Mouse (Mus musculus): ENCODE results near the gene B4galnt1. TPM values are rescaled to one million over a fixed set of nuclear protein-coding genes. Genes with fewer than 3 reads are reported as not detected.
"Not testable (repeated sequence)": the region's sequence is repeated elsewhere in the genome, so short reads cannot be mapped to it uniquely, and the experiment has no call there.

B4galnt1 gene
- total and polyA plus RNA-seq, 2 experiments from 2014 or later: 88.6 to 134 TPM

DNA sequence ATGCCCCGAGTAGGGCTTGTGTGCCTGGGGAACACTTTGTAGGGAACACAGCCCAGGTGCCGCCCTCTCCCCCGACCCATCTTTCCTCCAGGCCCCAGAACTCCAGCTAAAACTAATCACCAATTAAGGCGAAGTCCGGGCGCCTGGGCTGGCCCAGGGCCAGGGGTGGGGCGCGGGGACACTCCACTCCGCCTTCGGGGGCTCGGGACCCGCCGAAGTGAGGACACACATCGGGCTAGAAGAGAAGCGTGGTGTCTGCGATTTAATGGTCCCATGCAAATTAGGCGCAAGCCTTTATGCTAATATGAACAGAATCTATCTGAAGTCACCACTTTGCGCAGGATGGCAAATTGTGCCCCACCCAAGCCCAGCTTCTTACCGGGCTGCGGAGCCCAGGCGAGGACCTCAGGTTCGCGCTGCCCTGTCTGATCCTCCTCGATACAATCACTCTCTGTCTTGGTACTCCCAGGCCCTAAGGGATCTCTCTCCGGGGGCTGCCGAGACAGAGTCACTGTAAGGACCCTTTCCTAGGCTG, 24.2 kb downstream of the B4galnt1 start:
- Histone ChIP-seq H3K4me3 (ENCODE audit: low read depth, low read length) (peak overlapping the region; percentile 66), H3K4me2 (ENCODE audit: low read depth, low read length, poor library complexity, severe bottlenecking) (peak overlapping the region; percentile 98), H3K9ac (replicated peaks; ENCODE audit: low read length, poor library complexity, severe bottlenecking) (peak overlapping the region; percentile 84), H3K27me3 (ENCODE audit: insufficient read depth, low read length) (no peaks in the 10 kb centered on the region), H3K4me1 (ENCODE audit: insufficient read depth, low read length) (peaks cover 3% of the 10 kb centered on the region; the same call in 1 of the 2 replicates), H3K36me3 (ENCODE audit: insufficient read depth, low read length) (peaks cover 23% of the 10 kb centered on the region), H3K27ac (ENCODE audit: low read depth, low read length) (0 out of 2 replicates have a peak overlapping the region, but pooled peaks have one; percentile 18), H3K9me3 (ENCODE audit: low read length) (no peaks in the 10 kb centered on the region)
- no peak for TF ChIP-seq CTCF (IDR thresholded peaks at IDR 0.05)
- DNase-seq (ENCODE audit: low spot score) (no peak), ATAC-seq (ENCODE audit: low FRiP score) (no peak)
- 6% methylated on average over 26 of the region's 26 CpGs for WGBS

GRCm38 (mm10) chr10:127189651-127190381, 24.8 kb downstream of the B4galnt1 start, which contains the start of gene Arhgef25:
Gene Arhgef25, minus strand, starts transcription at chr10:127190083.
- DNase-seq (ENCODE audit: low spot score) (no peak), ATAC-seq (ENCODE audit: low FRiP score) (no peak)
- peaks cover 23% of the 10 kb centered on the region for H3K36me3 ChIP-seq (ENCODE audit: insufficient read depth, low read length)
- peak within 1 kb of the TSS; percentile 66 for H3K4me3 ChIP-seq (ENCODE audit: low read depth, low read length)
- H3K9ac ChIP-seq (replicated peaks; ENCODE audit: low read length, poor library complexity, severe bottlenecking): peak within 1 kb of the TSS; percentile 84
- peaks cover 3% of the 10 kb centered on the region; the same call in 1 of the 2 replicates for H3K4me1 ChIP-seq (ENCODE audit: insufficient read depth, low read length)
- no peak for TF ChIP-seq CTCF (IDR thresholded peaks at IDR 0.05)
- 9% methylated on average over 34 of the region's 35 CpGs for WGBS
- H3K9me3 ChIP-seq (ENCODE audit: low read length): no peaks in the 10 kb centered on the region
- peak within 1 kb of the TSS; percentile 18; the same call in 1 of the 2 replicates for H3K27ac ChIP-seq (ENCODE audit: low read depth, low read length)
- no peaks in the 10 kb centered on the region for H3K27me3 ChIP-seq (ENCODE audit: insufficient read depth, low read length)
- H3K4me2 ChIP-seq (ENCODE audit: low read depth, low read length, poor library complexity, severe bottlenecking): peak within 1 kb of the TSS; percentile 98

GRCm38 (mm10) chr10:127190398-127191190, 25.6 kb downstream of the B4galnt1 start:
- Histone ChIP-seq H3K9ac (replicated peaks; ENCODE audit: low read length, poor library complexity, severe bottlenecking) (no peak overlapping the region), H3K4me3 (ENCODE audit: low read depth, low read length) (no peak overlapping the region), H3K9me3 (ENCODE audit: low read length) (no peaks in the 10 kb centered on the region), H3K27me3 (ENCODE audit: insufficient read depth, low read length) (no peaks in the 10 kb centered on the region), H3K4me2 (ENCODE audit: low read depth, low read length, poor library complexity, severe bottlenecking) (no peak overlapping the region), H3K27ac (ENCODE audit: low read depth, low read length) (no peak overlapping the region), H3K36me3 (ENCODE audit: insufficient read depth, low read length) (peaks cover 23% of the 10 kb centered on the region), H3K4me1 (ENCODE audit: insufficient read depth, low read length) (peaks cover 3% of the 10 kb centered on the region; the same call in 1 of the 2 replicates)
- no peak for ATAC-seq (ENCODE audit: low FRiP score)
- no peak for TF ChIP-seq CTCF (IDR thresholded peaks at IDR 0.05)
- 38% methylated on average over 13 of the region's 14 CpGs for WGBS
- no peak for DNase-seq (ENCODE audit: low spot score)

GRCm38 (mm10) chr10:127191191-127192056, 26.4 kb downstream of the B4galnt1 start:
- H3K36me3 ChIP-seq (ENCODE audit: insufficient read depth, low read length): peaks cover 23% of the 10 kb centered on the region
- H3K4me3 ChIP-seq (ENCODE audit: low read depth, low read length): no peak overlapping the region
- no peak for DNase-seq (ENCODE audit: low spot score)
- H3K27ac ChIP-seq (ENCODE audit: low read depth, low read length): no peak overlapping the region
- no peak for TF ChIP-seq CTCF (IDR thresholded peaks at IDR 0.05)
- H3K27me3 ChIP-seq (ENCODE audit: insufficient read depth, low read length): no peaks in the 10 kb centered on the region
- 72% methylated on average over 19 of the region's 19 CpGs for WGBS
- peaks cover 5% of the 10 kb centered on the region; the same call in 1 of the 2 replicates for H3K4me1 ChIP-seq (ENCODE audit: insufficient read depth, low read length)
- no peak overlapping the region for H3K4me2 ChIP-seq (ENCODE audit: low read depth, low read length, poor library complexity, severe bottlenecking)
- ATAC-seq (ENCODE audit: low FRiP score): no peak
- H3K9ac ChIP-seq (replicated peaks; ENCODE audit: low read length, poor library complexity, severe bottlenecking): no peak overlapping the region
- no peaks in the 10 kb centered on the region for H3K9me3 ChIP-seq (ENCODE audit: low read length)

DNA sequence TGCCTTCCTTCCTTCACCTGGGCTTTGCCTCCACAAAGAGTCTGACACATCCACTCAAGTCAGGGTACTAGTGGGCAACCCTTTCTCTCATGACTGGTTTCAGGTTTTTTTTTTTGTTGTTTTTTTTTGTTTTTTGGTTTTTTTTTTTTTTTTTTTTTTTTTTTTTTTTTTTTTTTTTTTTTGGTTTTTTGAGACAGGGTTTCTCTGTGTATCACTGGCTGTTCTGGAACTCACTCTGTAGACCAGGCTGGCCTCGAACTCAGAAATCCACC, 27.0 kb downstream of the B4galnt1 start:
- H3K9ac ChIP-seq (replicated peaks; ENCODE audit: low read length, poor library complexity, severe bottlenecking); H3K4me1 ChIP-seq (ENCODE audit: insufficient read depth, low read length); H3K9me3 ChIP-seq (ENCODE audit: low read length); H3K4me2 ChIP-seq (ENCODE audit: low read depth, low read length, poor library complexity, severe bottlenecking); H3K4me3 ChIP-seq (ENCODE audit: low read depth, low read length); H3K27ac ChIP-seq (ENCODE audit: low read depth, low read length); ATAC-seq (ENCODE audit: low FRiP score); H3K27me3 ChIP-seq (ENCODE audit: insufficient read depth, low read length); DNase-seq (ENCODE audit: low spot score): not testable (repeated sequence)
- peaks cover 23% of the 10 kb centered on the region for H3K36me3 ChIP-seq (ENCODE audit: insufficient read depth, low read length)
- 83% methylated on average over 1 of the region's 1 CpGs for WGBS
